Mouse (Mus musculus): ENCODE results near the gene S100a6. TPM values are rescaled to one million over a fixed set of nuclear protein-coding genes. Genes with fewer than 3 reads are reported as not detected.

The S100a6 gene
- 4.5 and 8.3 TPM in 2 replicates for polyA plus RNA-seq (2012; rRNA removed)

GRCm38 (mm10) chr3:90612728-90613291, at the start of gene S100a6:
Gene S100a6 (plus strand): TSS chr3:90612882.

DNA sequence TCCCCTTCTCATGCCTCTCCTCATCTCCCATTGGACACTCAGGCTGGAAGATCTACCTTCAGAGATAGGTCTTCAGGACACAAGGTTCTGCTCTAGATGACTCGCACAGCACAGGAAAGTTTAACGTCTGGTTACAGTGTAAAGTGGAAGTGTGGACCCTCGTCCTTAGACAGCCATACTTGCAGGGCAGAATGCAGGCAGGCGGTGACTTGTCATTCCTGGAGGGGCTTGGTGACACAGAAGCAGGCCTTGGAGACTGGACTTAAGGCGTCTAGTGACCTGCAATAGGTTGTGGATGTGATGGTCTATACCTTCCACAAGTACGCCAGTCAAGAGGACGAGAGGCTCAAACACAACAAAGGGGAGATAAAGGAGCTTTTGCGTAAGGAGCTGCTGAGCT, 22.7 kb upstream of the S100a6 start, which contains the start of gene S100a2:
Gene S100a2, plus strand, starts transcription at position 301 of the 400 bp plus-strand sequence.

DNA sequence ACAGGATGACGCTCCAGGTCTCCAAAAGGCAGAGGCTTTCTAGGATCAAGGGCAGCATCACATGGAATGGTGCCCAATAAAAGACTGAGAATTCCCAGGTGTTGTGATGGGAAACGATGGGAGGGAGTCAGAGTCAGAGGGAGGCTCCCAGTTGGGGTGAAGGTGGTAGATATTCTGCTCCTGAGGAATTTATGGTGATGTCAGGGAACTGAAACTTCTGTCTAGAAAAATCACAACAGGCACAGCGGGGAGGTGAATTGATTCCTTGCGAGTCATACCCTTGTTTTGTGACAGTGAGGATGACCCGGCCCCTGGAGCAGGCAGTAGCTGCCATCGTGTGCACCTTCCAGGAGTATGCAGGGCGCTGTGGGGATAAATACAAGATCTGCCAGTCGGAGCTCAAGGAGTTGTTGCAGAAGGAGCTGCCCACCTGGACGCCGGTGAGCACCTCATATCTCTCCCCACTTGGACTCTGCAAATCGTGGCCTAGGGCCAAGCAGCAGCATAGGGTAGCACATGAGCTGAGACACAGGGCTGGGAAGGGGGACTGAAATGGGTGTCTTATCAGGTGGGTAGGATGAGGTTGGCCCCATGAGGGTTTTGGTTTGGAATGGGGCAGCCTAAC, 11.1 kb upstream of the S100a6 start, which contains the start of gene Gm42674:
Gene Gm42674, plus strand, starts transcription at position 419 of the 625 bp plus-strand sequence.

DNA sequence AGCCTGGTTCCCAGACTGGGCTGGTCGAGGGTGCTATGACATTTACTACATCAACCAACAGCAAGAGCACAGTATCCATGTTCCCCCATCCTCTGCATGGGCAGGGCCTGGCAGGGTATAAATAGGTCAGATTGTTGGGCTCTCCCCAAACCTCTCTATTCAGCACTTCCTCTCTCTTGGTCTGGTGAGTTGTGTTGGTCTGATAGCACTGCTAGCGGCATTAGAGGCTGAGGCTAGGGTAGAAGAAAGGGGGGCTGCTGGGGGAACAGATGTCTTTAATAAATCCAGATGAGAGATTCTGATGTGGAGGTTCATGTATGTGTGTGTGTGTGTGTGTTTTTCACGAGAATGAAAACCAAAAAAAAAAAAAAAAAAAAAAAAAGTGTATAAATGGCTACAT, 9.1 kb upstream of the S100a6 start, which contains the start of gene S100a4:
Gene S100a4, plus strand, starts transcription at position 149 of the 400 bp plus-strand sequence.

DNA sequence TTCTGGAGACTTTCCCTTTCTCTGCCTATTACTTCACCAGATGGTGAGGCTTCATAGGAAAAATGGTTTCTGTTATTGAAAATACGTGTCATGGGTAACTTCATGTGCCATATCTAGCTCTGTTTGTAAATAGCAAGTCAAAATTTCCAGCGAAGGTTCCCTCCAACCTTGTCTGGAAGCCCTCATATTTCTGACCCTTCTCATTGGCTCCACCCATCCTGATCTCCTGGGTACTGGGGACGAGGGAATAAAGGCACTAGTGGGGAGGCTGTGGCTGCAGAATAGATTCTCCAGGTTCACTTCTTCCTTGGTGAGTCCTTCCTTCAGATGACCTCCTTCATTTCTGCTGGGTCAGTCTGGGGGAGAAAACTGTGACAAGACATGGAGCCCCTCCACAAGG, 4.5 kb upstream of the S100a6 start, which contains the start of gene S100a5:
Gene S100a5, plus strand, starts transcription at position 301 of the 400 bp plus-strand sequence.

GRCm38 (mm10) chr3:90653717-90654116, 41.0 kb downstream of the S100a6 start, which contains the start of gene S100a7a:
Gene S100a7a (plus strand): TSS chr3:90654017.

GRCm38 (mm10) chr3:90668846-90669245, 56.2 kb downstream of the S100a6 start, which contains the start of gene S100a8:
Gene S100a8 (plus strand): TSS chr3:90668978.

Other genes with a start within 250 kb of the S100a6 start
- 1.8 and 1.9 TPM in 2 replicates for gene Slc27a3, start 222.9 kb upstream of the S100a6 start, polyA plus RNA-seq (2012; rRNA removed)
- 11.3 and 13.6 TPM in 2 replicates for gene Ints3, start 179.3 kb upstream of the S100a6 start, polyA plus RNA-seq (2012; rRNA removed)
- gene Npr1, start 147.0 kb upstream of the S100a6 start, polyA plus RNA-seq (2012; rRNA removed), result 6.3 and 7.8 TPM in 2 replicates
- 37.2 and 42.0 TPM in 2 replicates for gene Ilf2, start 136.8 kb upstream of the S100a6 start, polyA plus RNA-seq (2012; rRNA removed)
- 8.8 and 10.6 TPM in 2 replicates for gene Snapin, start 121.8 kb upstream of the S100a6 start, polyA plus RNA-seq (2012; rRNA removed)
- 53.6 and 54.9 TPM in 2 replicates for gene Chtop, start 103.4 kb upstream of the S100a6 start, polyA plus RNA-seq (2012; rRNA removed)
- gene S100a1, start 98.5 kb upstream of the S100a6 start, polyA plus RNA-seq (2012; rRNA removed), result 15.4 and 16.1 TPM in 2 replicates
- 11.2 TPM in 2 replicates for gene S100a13, start 98.4 kb upstream of the S100a6 start, polyA plus RNA-seq (2012; rRNA removed)
- 0.31 TPM in 1 of 2 replicates, not detected in the other for gene S100a14, start 86.0 kb upstream of the S100a6 start, polyA plus RNA-seq (2012; rRNA removed)
- 13.0 and 13.2 TPM in 2 replicates for gene S100a16, start 75.6 kb upstream of the S100a6 start, polyA plus RNA-seq (2012; rRNA removed)
- gene S100a3, start 52.3 kb upstream of the S100a6 start, polyA plus RNA-seq (2012; rRNA removed), result 0.05 TPM in 1 of 2 replicates, not detected in the other
- not detected in 2 replicates for gene S100a2, start 22.6 kb upstream of the S100a6 start, polyA plus RNA-seq (2012; rRNA removed)
- not detected in 2 replicates for gene Gm42674, start 11.0 kb upstream of the S100a6 start, polyA plus RNA-seq (2012; rRNA removed)
- gene S100a4, start 9.1 kb upstream of the S100a6 start, polyA plus RNA-seq (2012; rRNA removed), result 1.9 and 3.1 TPM in 2 replicates
- not detected in 2 replicates for gene S100a5, start 4.4 kb upstream of the S100a6 start, polyA plus RNA-seq (2012; rRNA removed)
- gene S100a7a, start 41.1 kb downstream of the S100a6 start, polyA plus RNA-seq (2012; rRNA removed), result 0.03 TPM in 1 of 2 replicates, not detected in the other
- 392 and 594 TPM in 2 replicates for gene S100a8, start 56.1 kb downstream of the S100a6 start, polyA plus RNA-seq (2012; rRNA removed)
- gene S100a9, start 82.8 kb downstream of the S100a6 start, polyA plus RNA-seq (2012; rRNA removed), result 408 and 596 TPM in 2 replicates
- gene Pglyrp4, start 114.0 kb downstream of the S100a6 start, polyA plus RNA-seq (2012; rRNA removed), result not detected in 2 replicates
- not detected in 2 replicates for gene Gm5849, start 165.0 kb downstream of the S100a6 start, polyA plus RNA-seq (2012; rRNA removed)

Data from liver, embryonic 14 days (tissue).